Mouse (Mus musculus): ENCODE data around the gene Psmb7. TPM values are rescaled to one million over a fixed set of nuclear protein-coding genes. Genes with fewer than 3 reads are reported as not detected.

Gene Psmb7
- polyA plus RNA-seq, 1 experiment from 2014 or later: 299 TPM

Small RNA genes lying within 50 kb of the gene (microRNA-seq; reads per million reads assigned to microRNA genes)
- gene Gm27634: not detected

Other genes with a start within 250 kb of the Psmb7 start
- 65.4 and 72.4 TPM in 2 replicates for gene Nek6, start 132.4 kb downstream of the Psmb7 start, polyA plus RNA-seq (2015; fragmentation: Nextera tagmentation; extraction: Ambion mirVana)
- 0.16 TPM in 1 of 2 replicates, not detected in the other for gene Nr5a1, start 70.5 kb upstream of the Psmb7 start, polyA plus RNA-seq (2015; fragmentation: Nextera tagmentation; extraction: Ambion mirVana)

Data from hindbrain, embryonic 16.5 days (tissue).